Mouse (Mus musculus) limb, embryonic 15.5 days (tissue): ENCODE data around the gene Arhgap31. TPM values are rescaled to one million over a fixed set of nuclear protein-coding genes. Genes with fewer than 3 reads are reported as not detected.

Experiments
- ATAC-seq: fragments of 200-750 bp; cut with Nextera tagmentation; 2 replicates; pipeline ENCODE4 v1.8.0; 2017; ENCODE audit warnings: low read depth, moderate TSS enrichment; ENCODE audit not compliant: insufficient number of reproducible peaks, low FRiP score, low TSS enrichment
- H3K27ac ChIP-seq: fragments of 300-500 bp; sonication (generic); 2 replicates; pipeline ENCODE4 v1.5.1; 2015; ENCODE audit warnings: moderate library complexity, mild to moderate bottlenecking, inconsistent platforms
- H3K27me3 ChIP-seq: fragments of 300-500 bp; sonication (generic); 2 replicates; pipeline ENCODE4 v1.6.1; 2015; ENCODE audit warnings: inconsistent platforms
- H3K36me3 ChIP-seq: fragments of 300-500 bp; sonication (generic); 2 replicates; pipeline ENCODE4 v1.6.1; 2015; ENCODE audit warnings: inconsistent platforms
- H3K4me1 ChIP-seq: fragments of 300-500 bp; sonication (generic); 2 replicates; pipeline ENCODE4 v1.6.1; 2015; ENCODE audit warnings: inconsistent platforms
- H3K4me2 ChIP-seq: fragments of 300-500 bp; sonication (generic); 2 replicates; pipeline ENCODE4 v1.6.1; 2015; ENCODE audit warnings: mild to moderate bottlenecking, inconsistent platforms
- H3K4me3 ChIP-seq: fragments of 300-500 bp; sonication (generic); 2 replicates; pipeline ENCODE4 v1.5.1; 2015; ENCODE audit warnings: mild to moderate bottlenecking, inconsistent platforms
- H3K9ac ChIP-seq: fragments of 300-500 bp; sonication (generic); 2 replicates; pipeline ENCODE4 v1.6.1; 2015; ENCODE audit warnings: inconsistent platforms
- H3K9me3 ChIP-seq: fragments of 300-500 bp; sonication (generic); 2 replicates; pipeline ENCODE4 v1.6.1; 2016; ENCODE audit warnings: inconsistent platforms
- WGBS: fragments of 180-500 bp; shearing (Covaris S2); methylation state at CpG from one replicate; pipeline ENCODE4 v1.1.7; 2015; 5-methylcytosine and 5-hydroxymethylcytosine counted together
- polyA plus RNA-seq: library from polyadenylated mRNA; unstranded; fragments of >200 nt; fragmentation: Nextera tagmentation; extraction: Ambion mirVana; gene quantifications from 2 replicates; pipeline ENCODE4 v1.2.1, GENCODE M21; 2015

Gene Arhgap31
- polyA plus RNA-seq, 1 experiment from 2014 or later: 16.2 TPM

- H3K9ac ChIP-seq: no peak overlapping the region
- WGBS: 85% methylated on average over 4 of the region's 4 CpGs
- peaks cover 12% of the 10 kb centered on the region for H3K4me1 ChIP-seq
- no peak overlapping the region for H3K27ac ChIP-seq
- no peaks in the 10 kb centered on the region for H3K27me3 ChIP-seq
- H3K4me3 ChIP-seq: no peak overlapping the region
- no peak for ATAC-seq
- no peak overlapping the region for H3K4me2 ChIP-seq
- no peaks in the 10 kb centered on the region for H3K36me3 ChIP-seq
- no peaks in the 10 kb centered on the region for H3K9me3 ChIP-seq
These were observed 46.6 kb downstream of the Arhgap31 start for GRCm38 (mm10) chr16:38666523-38666922.

- H3K4me2 ChIP-seq: no peak overlapping the region
- no peak overlapping the region for H3K4me3 ChIP-seq
- ATAC-seq: no peak
- no peaks in the 10 kb centered on the region for H3K36me3 ChIP-seq
- no peaks in the 10 kb centered on the region for H3K27me3 ChIP-seq
- peaks cover 12% of the 10 kb centered on the region for H3K4me1 ChIP-seq
- no peak overlapping the region for H3K9ac ChIP-seq
- 85% methylated on average over 2 of the region's 2 CpGs for WGBS
- no peaks in the 10 kb centered on the region for H3K9me3 ChIP-seq
- H3K27ac ChIP-seq: no peak overlapping the region
These were observed 47.1 kb downstream of the Arhgap31 start for GRCm38 (mm10) chr16:38666016-38666415.

GRCm38 (mm10) chr16:38662575-38662974, 50.5 kb downstream of the Arhgap31 start:
- Histone ChIP-seq H3K4me1 (peaks cover 10% of the 10 kb centered on the region; the same call in 1 of the 2 replicates), H3K4me3 (no peak overlapping the region), H3K27me3 (no peaks in the 10 kb centered on the region), H3K27ac (peak overlapping the region; percentile 28; the same call in 1 of the 2 replicates), H3K36me3 (no peaks in the 10 kb centered on the region), H3K9me3 (no peaks in the 10 kb centered on the region), H3K4me2 (no peak overlapping the region), H3K9ac (no peak overlapping the region)
- 58% methylated on average over 10 of the region's 10 CpGs for whole genome bisulfite sequencing
- ATAC-seq: no peak

GRCm38 (mm10) chr16:38654308-38654707, 58.8 kb downstream of the Arhgap31 start:
- Histone ChIP-seq H3K4me3 (no peak overlapping the region), H3K9ac (no peak overlapping the region), H3K9me3 (no peaks in the 10 kb centered on the region), H3K27ac (peak overlapping the region; percentile 61; the same call in 1 of the 2 replicates), H3K4me2 (no peak overlapping the region), H3K27me3 (no peaks in the 10 kb centered on the region), H3K4me1 (peaks cover 33% of the 10 kb centered on the region), H3K36me3 (no peaks in the 10 kb centered on the region)
- ATAC-seq: no peak
- 33% methylated on average over 4 of the region's 4 CpGs for WGBS

GRCm38 (mm10) chr16:38653390-38653871, 59.6 kb downstream of the Arhgap31 start:
- Histone ChIP-seq H3K27ac (peak overlapping the region; percentile 61), H3K4me1 (peaks cover 41% of the 10 kb centered on the region), H3K9ac (no peak overlapping the region), H3K27me3 (no peaks in the 10 kb centered on the region), H3K4me2 (no peak overlapping the region), H3K36me3 (no peaks in the 10 kb centered on the region), H3K9me3 (no peaks in the 10 kb centered on the region), H3K4me3 (no peak overlapping the region)
- ATAC-seq: 0 out of 2 replicates have a peak, but pooled peaks have one; percentile 15
- 21% methylated on average over 10 of the region's 10 CpGs for WGBS

- Histone ChIP-seq H3K9me3 (no peaks in the 10 kb centered on the region), H3K9ac (no peak overlapping the region), H3K4me3 (no peak overlapping the region), H3K4me1 (peaks cover 46% of the 10 kb centered on the region), H3K4me2 (no peak overlapping the region), H3K36me3 (no peaks in the 10 kb centered on the region), H3K27me3 (no peaks in the 10 kb centered on the region), H3K27ac (no peak overlapping the region)
- no peak for ATAC-seq
- WGBS: 77% methylated on average over 5 of the region's 5 CpGs
These were observed 60.4 kb downstream of the Arhgap31 start for GRCm38 (mm10) chr16:38652653-38653052.

- Histone ChIP-seq H3K27ac (peak overlapping the region; percentile 51; the same call in 1 of the 2 replicates), H3K4me3 (no peak overlapping the region), H3K4me1 (peaks cover 46% of the 10 kb centered on the region), H3K9me3 (no peaks in the 10 kb centered on the region), H3K4me2 (no peak overlapping the region), H3K9ac (no peak overlapping the region), H3K36me3 (no peaks in the 10 kb centered on the region), H3K27me3 (no peaks in the 10 kb centered on the region)
- 62% methylated on average over 10 of the region's 10 CpGs for WGBS
- no peak for ATAC-seq
These were observed 61.3 kb downstream of the Arhgap31 start for GRCm38 (mm10) chr16:38651721-38652231.

- Histone ChIP-seq H3K9me3 (no peaks in the 10 kb centered on the region), H3K4me1 (peaks cover 46% of the 10 kb centered on the region), H3K9ac (no peak overlapping the region), H3K27me3 (no peaks in the 10 kb centered on the region), H3K27ac (0 out of 2 replicates have a peak overlapping the region, but pooled peaks have one; percentile 51), H3K4me3 (no peak overlapping the region), H3K36me3 (no peaks in the 10 kb centered on the region), H3K4me2 (no peak overlapping the region)
- ATAC-seq: no peak
- WGBS: 76% methylated on average over 12 of the region's 12 CpGs
These were observed 61.8 kb downstream of the Arhgap31 start for GRCm38 (mm10) chr16:38651306-38651705.

- Histone ChIP-seq H3K9ac (no peak overlapping the region), H3K4me2 (no peak overlapping the region), H3K4me3 (no peak overlapping the region), H3K27ac (no peak overlapping the region), H3K27me3 (no peaks in the 10 kb centered on the region), H3K4me1 (peaks cover 42% of the 10 kb centered on the region), H3K9me3 (no peaks in the 10 kb centered on the region), H3K36me3 (no peaks in the 10 kb centered on the region)
- WGBS: 32% methylated on average over 11 of the region's 11 CpGs
- ATAC-seq: no peak
These were observed 63.6 kb downstream of the Arhgap31 start for GRCm38 (mm10) chr16:38649431-38649827.

GRCm38 (mm10) chr16:38648783-38649430, 64.2 kb downstream of the Arhgap31 start:
- no peak overlapping the region for H3K27ac ChIP-seq
- peaks cover 37% of the 10 kb centered on the region for H3K4me1 ChIP-seq
- ATAC-seq: no peak
- H3K4me2 ChIP-seq: no peak overlapping the region
- 48% methylated on average over 9 of the region's 9 CpGs for WGBS
- no peaks in the 10 kb centered on the region for H3K9me3 ChIP-seq
- H3K9ac ChIP-seq: no peak overlapping the region
- H3K36me3 ChIP-seq: no peaks in the 10 kb centered on the region
- H3K27me3 ChIP-seq: no peaks in the 10 kb centered on the region
- H3K4me3 ChIP-seq: no peak overlapping the region

GRCm38 (mm10) chr16:38648155-38648554, 64.9 kb downstream of the Arhgap31 start:
- 68% methylated on average over 5 of the region's 5 CpGs for WGBS
- Histone ChIP-seq H3K27ac (peak overlapping the region; percentile 11; the same call in 1 of the 2 replicates), H3K9ac (no peak overlapping the region), H3K4me1 (peaks cover 29% of the 10 kb centered on the region), H3K4me2 (no peak overlapping the region), H3K9me3 (no peaks in the 10 kb centered on the region), H3K4me3 (no peak overlapping the region), H3K27me3 (no peaks in the 10 kb centered on the region), H3K36me3 (no peaks in the 10 kb centered on the region)
- ATAC-seq: no peak

- no peak overlapping the region for H3K9ac ChIP-seq
- H3K27ac ChIP-seq: no peak overlapping the region
- no peaks in the 10 kb centered on the region for H3K27me3 ChIP-seq
- H3K9me3 ChIP-seq: no peaks in the 10 kb centered on the region
- ATAC-seq: no peak
- no peak overlapping the region for H3K4me2 ChIP-seq
- peaks cover 15% of the 10 kb centered on the region for H3K4me1 ChIP-seq
- 0 out of 2 replicates have a peak, but pooled peaks cover 3% of the 10 kb centered on the region for H3K36me3 ChIP-seq
- no peak overlapping the region for H3K4me3 ChIP-seq
- WGBS: 66% methylated on average over 2 of the region's 2 CpGs
These were observed 68.6 kb downstream of the Arhgap31 start for GRCm38 (mm10) chr16:38644455-38644854.
